Mouse (Mus musculus): ENCODE data around the gene Entpd5. TPM values are rescaled to one million over a fixed set of nuclear protein-coding genes. Genes with fewer than 3 reads are reported as not detected.

The Entpd5 gene
- polyA plus RNA-seq, 1 experiment, result 12.7 TPM

GRCm38 (mm10) chr12:84388774-84389400 lies 19.9 kb downstream of the Entpd5 start:
- Histone ChIP-seq H3K36me3 (ENCODE audit: control insufficient read depth, insufficient read depth, low read length) (no peaks in the 10 kb centered on the region; the same call in 1 of the 2 replicates), H3K4me3 (ENCODE audit: control insufficient read depth, low read depth, low read length) (no peak overlapping the region), H3K27ac (ENCODE audit: control insufficient read depth, insufficient read depth, low read depth, low read length) (no peak overlapping the region), H3K27me3 (ENCODE audit: control insufficient read depth, insufficient read depth, low read length) (no peaks in the 10 kb centered on the region), H3K4me1 (ENCODE audit: control insufficient read depth, insufficient read depth, low read length) (no peaks in the 10 kb centered on the region)
- TF ChIP-seq CTCF (IDR thresholded peaks at IDR 0.05; ENCODE audit: control insufficient read depth, insufficient read depth, insufficient replicate concordance, low read depth, low read length), result no peak

- Histone ChIP-seq H3K4me1 (ENCODE audit: control insufficient read depth, insufficient read depth, low read length) (no peaks in the 10 kb centered on the region), H3K4me3 (ENCODE audit: control insufficient read depth, low read depth, low read length) (no peak overlapping the region), H3K36me3 (ENCODE audit: control insufficient read depth, insufficient read depth, low read length) (no peaks in the 10 kb centered on the region), H3K27ac (ENCODE audit: control insufficient read depth, insufficient read depth, low read depth, low read length) (no peak overlapping the region), H3K27me3 (ENCODE audit: control insufficient read depth, insufficient read depth, low read length) (no peaks in the 10 kb centered on the region)
- TF ChIP-seq POLR2A (IDR thresholded peaks at IDR 0.05; ENCODE audit: control insufficient read depth, low read depth, low read length), result no peak
- no peak for TF ChIP-seq CTCF (IDR thresholded peaks at IDR 0.05; ENCODE audit: control insufficient read depth, insufficient read depth, insufficient replicate concordance, low read depth, low read length)
Measured at GRCm38 (mm10) chr12:84388097-84388496, 20.7 kb downstream of the Entpd5 start.

GRCm38 (mm10) chr12:84385408-84385807 lies 23.4 kb downstream of the Entpd5 start:
- Histone ChIP-seq H3K4me1 (ENCODE audit: control insufficient read depth, insufficient read depth, low read length) (no peaks in the 10 kb centered on the region), H3K4me3 (ENCODE audit: control insufficient read depth, low read depth, low read length) (no peak overlapping the region), H3K27ac (ENCODE audit: control insufficient read depth, insufficient read depth, low read depth, low read length) (no peak overlapping the region), H3K27me3 (ENCODE audit: control insufficient read depth, insufficient read depth, low read length) (no peaks in the 10 kb centered on the region), H3K36me3 (ENCODE audit: control insufficient read depth, insufficient read depth, low read length) (no peaks in the 10 kb centered on the region)
- TF ChIP-seq CTCF (IDR thresholded peaks at IDR 0.05; ENCODE audit: control insufficient read depth, insufficient read depth, insufficient replicate concordance, low read depth, low read length) (no peak), POLR2A (IDR thresholded peaks at IDR 0.05; ENCODE audit: control insufficient read depth, low read depth, low read length) (no peak)

GRCm38 (mm10) chr12:84384644-84385081 lies 24.2 kb downstream of the Entpd5 start:
- H3K27ac ChIP-seq (ENCODE audit: control insufficient read depth, insufficient read depth, low read depth, low read length), result no peak overlapping the region

GRCm38 (mm10) chr12:84382369-84382768 lies 26.5 kb downstream of the Entpd5 start:
- no peak overlapping the region for H3K27ac ChIP-seq (ENCODE audit: control insufficient read depth, insufficient read depth, low read depth, low read length)
- TF ChIP-seq POLR2A (IDR thresholded peaks at IDR 0.05; ENCODE audit: control insufficient read depth, low read depth, low read length) (no peak), CTCF (IDR thresholded peaks at IDR 0.05; ENCODE audit: control insufficient read depth, insufficient read depth, insufficient replicate concordance, low read depth, low read length) (no peak)
- no peaks in the 10 kb centered on the region for H3K4me1 ChIP-seq (ENCODE audit: control insufficient read depth, insufficient read depth, low read length)
- no peaks in the 10 kb centered on the region for H3K36me3 ChIP-seq (ENCODE audit: control insufficient read depth, insufficient read depth, low read length)
- H3K4me3 ChIP-seq (ENCODE audit: control insufficient read depth, low read depth, low read length), result no peak overlapping the region
- H3K27me3 ChIP-seq (ENCODE audit: control insufficient read depth, insufficient read depth, low read length), result no peaks in the 10 kb centered on the region

More at GRCm38 (mm10) chr12:84384644-84385081, 24.2 kb downstream of the Entpd5 start:
- Histone ChIP-seq H3K4me3 (ENCODE audit: control insufficient read depth, low read depth, low read length) (no peak overlapping the region), H3K27me3 (ENCODE audit: control insufficient read depth, insufficient read depth, low read length) (no peaks in the 10 kb centered on the region), H3K4me1 (ENCODE audit: control insufficient read depth, insufficient read depth, low read length) (no peaks in the 10 kb centered on the region), H3K36me3 (ENCODE audit: control insufficient read depth, insufficient read depth, low read length) (no peaks in the 10 kb centered on the region)
- TF ChIP-seq POLR2A (IDR thresholded peaks at IDR 0.05; ENCODE audit: control insufficient read depth, low read depth, low read length), result no peak
- TF ChIP-seq CTCF (IDR thresholded peaks at IDR 0.05; ENCODE audit: control insufficient read depth, insufficient read depth, insufficient replicate concordance, low read depth, low read length), result no peak

GRCm38 (mm10) chr12:84373831-84374481 lies 34.9 kb downstream of the Entpd5 start:
- Histone ChIP-seq H3K36me3 (ENCODE audit: control insufficient read depth, insufficient read depth, low read length) (no peaks in the 10 kb centered on the region; the same call in none of the 2 replicates), H3K27me3 (ENCODE audit: control insufficient read depth, insufficient read depth, low read length) (no peaks in the 10 kb centered on the region)
- TF ChIP-seq CTCF (IDR thresholded peaks at IDR 0.05; ENCODE audit: control insufficient read depth, insufficient read depth, insufficient replicate concordance, low read depth, low read length), result no peak
- no peak for TF ChIP-seq POLR2A (IDR thresholded peaks at IDR 0.05; ENCODE audit: control insufficient read depth, low read depth, low read length)

GRCm38 (mm10) chr12:84371647-84372046 lies 37.2 kb downstream of the Entpd5 start:
- Histone ChIP-seq H3K4me3 (ENCODE audit: control insufficient read depth, low read depth, low read length) (no peak overlapping the region), H3K27me3 (ENCODE audit: control insufficient read depth, insufficient read depth, low read length) (no peaks in the 10 kb centered on the region), H3K36me3 (ENCODE audit: control insufficient read depth, insufficient read depth, low read length) (no peaks in the 10 kb centered on the region; the same call in none of the 2 replicates), H3K27ac (ENCODE audit: control insufficient read depth, insufficient read depth, low read depth, low read length) (no peak overlapping the region), H3K4me1 (ENCODE audit: control insufficient read depth, insufficient read depth, low read length) (no peaks in the 10 kb centered on the region)
- TF ChIP-seq POLR2A (IDR thresholded peaks at IDR 0.05; ENCODE audit: control insufficient read depth, low read depth, low read length) (no peak), CTCF (IDR thresholded peaks at IDR 0.05; ENCODE audit: control insufficient read depth, insufficient read depth, insufficient replicate concordance, low read depth, low read length) (no peak)

More at GRCm38 (mm10) chr12:84373831-84374481, 34.9 kb downstream of the Entpd5 start:
- Histone ChIP-seq H3K4me3 (ENCODE audit: control insufficient read depth, low read depth, low read length) (no peak overlapping the region), H3K27ac (ENCODE audit: control insufficient read depth, insufficient read depth, low read depth, low read length) (no peak overlapping the region), H3K4me1 (ENCODE audit: control insufficient read depth, insufficient read depth, low read length) (no peaks in the 10 kb centered on the region)

Measured in testis, adult 2 months (tissue).